Mouse (Mus musculus) olfactory bulb, adult 2 months (tissue): ENCODE results near the gene Olfr62. TPM values are rescaled to one million over a fixed set of nuclear protein-coding genes. Genes with fewer than 3 reads are reported as not detected.

Experiments used
- H3K27ac ChIP-seq: fragments of 200-500 bp; 2 replicates; pipeline ENCODE4 v1.5.1; 2012; ENCODE audit warnings: low read depth, low read length; ENCODE audit not compliant: insufficient read depth
- H3K4me1 ChIP-seq: fragments of 200-500 bp; 2 replicates; pipeline ENCODE4 v1.6.1; 2012; ENCODE audit warnings: low read length; ENCODE audit not compliant: control insufficient read depth, insufficient read depth
- H3K4me3 ChIP-seq: fragments of 200-500 bp; 2 replicates; pipeline ENCODE4 v1.5.1; 2012; ENCODE audit warnings: mild to moderate bottlenecking, low read depth, low read length, moderate library complexity; ENCODE audit not compliant: insufficient read depth
- CTCF ChIP-seq: fragments of 200-500 bp; IDR thresholded peaks from 2 replicates; pipeline ENCODE4 v1.5.1; 2012; ENCODE audit warnings: low read depth, mild to moderate bottlenecking, low read length, moderate library complexity; ENCODE audit not compliant: insufficient read depth
- POLR2A ChIP-seq: fragments of 200-500 bp; IDR thresholded peaks from 2 replicates; pipeline ENCODE4 v1.6.1; 2012; ENCODE audit warnings: mild to moderate bottlenecking, low read depth, low read length, moderate library complexity; ENCODE audit not compliant: insufficient read depth
- WGBS: fragments of 180-500 bp; shearing (Covaris S2); methylation state at CpG from one replicate; pipeline ENCODE4 v1.1.7; 2018; 5-methylcytosine and 5-hydroxymethylcytosine counted together
- polyA plus RNA-seq: library from polyadenylated mRNA; stranded (reverse); fragments of >200 nt; gene quantifications from 2 replicates; pipeline ENCODE4 v1.2.4, GENCODE M21; 2012; ENCODE audit warnings: low replicate concordance; ENCODE audit not compliant: missing spikeins, insufficient read depth, insufficient read length

Gene Olfr62
- not detected in 2 replicates for polyA plus RNA-seq

GRCm38 (mm10) chr4:118658652-118659051, at the start of gene Olfr62:
TSS of gene Olfr62 (plus strand) at chr4:118658952.
- H3K4me1 ChIP-seq: no peaks in the 10 kb centered on the region
- H3K4me3 ChIP-seq: no peak within 1 kb of the TSS
- TF ChIP-seq CTCF: no peak
- TF ChIP-seq POLR2A: no peak
- no peak within 1 kb of the TSS for H3K27ac ChIP-seq

GRCm38 (mm10) chr4:118609836-118610235, 48.9 kb upstream of the Olfr62 start:
- WGBS: 72% methylated on average over 3 of the region's 3 CpGs
- no peaks in the 10 kb centered on the region for H3K4me1 ChIP-seq
- no peak overlapping the region for H3K4me3 ChIP-seq
- TF ChIP-seq POLR2A (no peak), CTCF (no peak)
- no peak overlapping the region for H3K27ac ChIP-seq

GRCm38 (mm10) chr4:118612619-118613018, 46.1 kb upstream of the Olfr62 start:
- WGBS: 22% methylated on average over 11 of the region's 11 CpGs
- TF ChIP-seq CTCF (peak; percentile 31; the same call in 1 of the 2 replicates), POLR2A (no peak)
- H3K4me1 ChIP-seq: no peaks in the 10 kb centered on the region
- H3K4me3 ChIP-seq: no peak overlapping the region
- no peak overlapping the region for H3K27ac ChIP-seq

GRCm38 (mm10) chr4:118615412-118615811, 43.3 kb upstream of the Olfr62 start:
- no peaks in the 10 kb centered on the region for H3K4me1 ChIP-seq
- WGBS: 62% methylated on average over 11 of the region's 11 CpGs
- TF ChIP-seq CTCF (no peak), POLR2A (no peak)
- H3K27ac ChIP-seq: no peak overlapping the region
- no peak overlapping the region for H3K4me3 ChIP-seq

GRCm38 (mm10) chr4:118620279-118620966, 38.3 kb upstream of the Olfr62 start, which contains the start of the genes Cfap57 and Ebna1bp2:
TSS of gene Cfap57 (minus strand) at chr4:118620777.
TSS of gene Ebna1bp2 (plus strand) at chr4:118620799.
- Histone ChIP-seq H3K27ac (no peak within 1 kb of the TSS), H3K4me1 (peaks cover 6% of the 10 kb centered on the region), H3K4me3 (peak within 1 kb of the TSS; percentile 83)
- 1% methylated on average over 39 of the region's 41 CpGs for WGBS
- no peak for TF ChIP-seq CTCF
- peak; percentile 31; the same call in 1 of the 2 replicates for TF ChIP-seq POLR2A

- under 1% methylated on average over 23 of the region's 23 CpGs for WGBS
- H3K27ac ChIP-seq: no peak overlapping the region
These were observed 37.8 kb upstream of the Olfr62 start for GRCm38 (mm10) chr4:118620967-118621320.

GRCm38 (mm10) chr4:118621781-118622180, 37.0 kb upstream of the Olfr62 start:
- Histone ChIP-seq H3K27ac (no peak overlapping the region), H3K4me1 (peaks cover 6% of the 10 kb centered on the region), H3K4me3 (no peak overlapping the region)
- WGBS: 92% methylated on average over 9 of the region's 9 CpGs
- TF ChIP-seq CTCF (no peak), POLR2A (no peak)

More at GRCm38 (mm10) chr4:118620967-118621320, 37.8 kb upstream of the Olfr62 start:
- TF ChIP-seq CTCF (no peak), POLR2A (no peak)
- H3K4me1 ChIP-seq: peaks cover 6% of the 10 kb centered on the region
- H3K4me3 ChIP-seq: peak overlapping the region; percentile 83

- Histone ChIP-seq H3K4me1 (no peaks in the 10 kb centered on the region), H3K4me3 (no peak overlapping the region), H3K27ac (no peak overlapping the region)
- WGBS: 61% methylated on average over 5 of the region's 5 CpGs
- TF ChIP-seq POLR2A (no peak), CTCF (no peak)
These were observed 28.5 kb upstream of the Olfr62 start for GRCm38 (mm10) chr4:118630261-118630660.

GRCm38 (mm10) chr4:118642346-118643190, 16.2 kb upstream of the Olfr62 start:
- 18% methylated on average over 20 of the region's 20 CpGs for WGBS
- Histone ChIP-seq H3K4me3 (no peak overlapping the region), H3K4me1 (peaks cover 5% of the 10 kb centered on the region; the same call in 1 of the 2 replicates), H3K27ac (no peak overlapping the region)
- TF ChIP-seq CTCF: no peak
- TF ChIP-seq POLR2A: no peak
